Mouse (Mus musculus) testis, postnatal 10 days (tissue): ENCODE measurements at regions not wholly inside any gene's neighbourhood (a gene's known extent, or its start where the extent isn't known, plus 50 kb on each side); places are given as distances from the start of the nearest gene placed in this dataset.

Experiments used
- DNase-seq: peaks from one replicate; pipeline ENCODE4 v3.0.0; 2021; ENCODE audit warnings: low spot score

DNA sequence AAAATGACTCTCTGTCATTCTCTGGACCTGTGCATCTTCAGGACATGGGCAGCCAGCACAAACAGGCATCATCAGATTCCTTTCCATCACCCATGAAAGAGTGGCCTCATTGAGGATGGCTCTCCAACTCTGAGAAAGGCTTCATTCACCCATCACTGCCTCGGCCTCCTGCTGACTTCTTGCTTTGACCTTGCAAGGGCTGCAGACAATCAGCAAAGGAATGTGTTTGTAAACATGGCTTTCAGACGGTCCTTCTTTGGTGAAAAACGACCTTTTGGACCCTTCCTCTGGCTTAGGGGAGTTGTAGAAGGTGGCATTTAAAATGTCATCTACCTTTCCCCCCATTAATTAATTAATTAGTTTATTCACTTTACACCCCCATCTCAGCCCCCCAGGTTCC, 134.3 kb downstream of the Moxd1 start:
- DNase-seq: no peak

DNA sequence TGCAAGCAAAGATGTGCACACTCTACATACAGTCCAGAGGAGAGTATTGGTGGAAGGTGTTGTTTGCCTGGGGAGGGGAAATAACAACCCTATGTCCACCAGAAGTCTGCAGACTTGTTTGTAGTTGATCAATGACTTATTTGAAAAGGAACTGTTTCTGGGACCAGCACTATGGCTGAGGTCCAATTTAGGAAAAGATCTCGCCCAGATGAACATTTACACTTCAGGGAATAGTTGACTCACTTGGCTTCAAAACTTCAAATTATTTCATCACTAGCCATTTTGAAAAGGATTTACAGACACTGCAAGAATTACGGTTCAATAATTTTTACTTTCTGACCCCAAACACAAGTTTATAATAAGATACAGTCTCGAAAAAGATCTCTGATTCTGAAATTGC, 138.1 kb downstream of the Moxd1 start:
- no peak for DNase-seq

GRCm38 (mm10) chr10:24365369-24365768, 142.1 kb downstream of the Moxd1 start:
- no peak for DNase-seq

GRCm38 (mm10) chr10:24367010-24367409, 143.7 kb downstream of the Moxd1 start:
- no peak for DNase-seq

DNA sequence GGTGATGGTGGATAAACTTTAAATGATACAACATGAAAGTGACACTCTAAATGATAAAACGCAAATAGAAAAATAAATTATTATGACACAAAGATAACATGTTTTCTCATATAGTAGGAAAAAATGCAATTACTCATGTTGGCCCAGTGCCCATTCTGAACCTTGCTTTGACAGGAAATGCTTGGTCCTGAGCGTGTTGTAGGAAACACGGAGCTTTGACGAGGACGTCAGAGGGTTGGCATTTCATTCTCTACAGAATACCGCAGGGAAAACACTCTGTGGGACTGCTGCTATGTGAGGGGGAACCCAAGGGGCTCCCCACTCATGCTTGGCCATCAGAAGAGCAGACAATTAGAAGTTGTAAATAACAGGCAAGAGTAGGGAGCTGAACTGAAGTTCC, 150.6 kb downstream of the Moxd1 start:
- DNase-seq: no peak

DNA sequence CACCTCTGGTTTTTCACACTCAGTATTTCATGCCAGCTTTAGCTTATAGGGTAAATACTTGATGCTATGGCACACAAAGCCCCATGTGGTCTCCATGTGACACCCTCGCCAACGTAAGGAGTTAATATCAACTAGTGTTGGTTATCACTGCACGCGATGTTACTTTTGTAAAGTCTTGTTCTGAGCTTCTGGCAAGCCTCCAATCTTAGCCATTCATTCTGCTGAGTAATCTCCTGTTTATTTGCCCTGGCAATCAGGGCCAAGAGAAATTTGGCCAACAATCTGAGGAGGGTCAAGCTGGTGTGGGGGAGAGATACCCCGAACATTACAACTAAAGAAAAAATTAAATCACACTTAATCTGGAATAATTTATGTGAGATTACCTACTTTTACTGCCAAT, 156.0 kb downstream of the Moxd1 start:
- no peak for DNase-seq

- DNase-seq: no peak
Observed at GRCm38 (mm10) chr10:24380478-24381273, 157.4 kb downstream of the Moxd1 start.

DNA sequence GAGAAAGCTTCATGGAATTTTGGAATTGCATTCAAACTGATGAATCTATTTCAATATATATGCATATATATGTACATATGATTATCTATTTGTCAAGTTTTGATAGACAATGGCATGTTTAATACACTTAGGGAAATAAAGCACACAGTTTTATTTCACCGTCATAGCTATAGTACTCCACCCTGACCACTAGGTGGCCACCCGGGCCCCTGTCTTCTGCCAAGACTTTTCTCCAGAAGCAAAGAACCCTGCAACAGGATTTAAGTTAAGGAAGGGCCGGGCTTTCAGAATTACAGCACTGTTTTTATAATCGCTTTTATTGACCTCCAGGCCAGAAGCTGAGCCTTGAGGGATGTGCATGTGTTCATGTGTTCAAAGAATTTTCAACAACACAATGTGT, 158.6 kb downstream of the Moxd1 start:
- peak; percentile 70 for DNase-seq

DNA sequence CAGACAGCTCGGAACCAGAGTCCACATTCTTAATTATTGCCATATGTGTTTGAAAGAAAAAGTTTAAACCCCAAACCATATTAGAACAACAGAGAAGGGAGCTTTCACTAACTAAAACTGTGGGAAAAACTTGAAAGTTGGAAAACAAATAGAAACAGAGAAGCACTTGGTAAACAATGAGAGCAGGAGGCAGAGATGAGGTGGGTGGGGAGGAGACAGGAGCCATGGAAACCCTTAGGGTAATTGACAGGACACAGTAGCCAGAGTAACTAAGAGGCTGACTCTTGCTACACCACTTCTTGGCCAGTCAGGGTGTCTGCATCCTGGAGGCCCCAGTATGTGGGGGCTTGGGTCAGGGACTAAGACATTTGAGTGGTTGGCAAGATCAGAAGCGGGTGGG, 160.7 kb downstream of the Moxd1 start:
- no peak for DNase-seq

- no peak for DNase-seq
Observed at GRCm38 (mm10) chr10:24388229-24388628, 164.9 kb downstream of the Moxd1 start.

- no peak for DNase-seq
Observed at GRCm38 (mm10) chr10:24391039-24391438, 167.7 kb downstream of the Moxd1 start.

- DNase-seq: no peak
Observed at GRCm38 (mm10) chr10:24392066-24392465, 168.7 kb downstream of the Moxd1 start.

- no peak for DNase-seq
Observed at GRCm38 (mm10) chr10:24395999-24396784, 172.9 kb downstream of the Moxd1 start.

DNA sequence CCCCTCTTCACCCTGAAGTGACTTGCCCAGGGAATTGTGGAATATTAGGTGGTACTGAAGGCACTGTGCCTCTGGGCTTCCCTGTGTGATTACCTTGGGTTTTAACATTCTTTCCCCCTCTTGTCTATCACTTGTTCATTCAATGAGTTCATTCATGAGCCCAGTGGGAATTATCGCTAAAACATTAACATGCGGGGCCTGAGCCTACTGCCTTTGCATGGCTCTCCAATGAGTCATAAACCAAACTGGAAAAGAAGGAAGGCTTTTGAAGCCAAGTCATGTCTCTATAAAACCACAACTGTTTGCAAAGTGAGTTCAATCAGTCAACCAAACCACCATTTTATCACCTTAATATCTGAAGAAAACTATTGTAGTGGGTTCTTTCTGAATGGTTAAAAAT, 173.8 kb downstream of the Moxd1 start:
- no peak for DNase-seq

DNA sequence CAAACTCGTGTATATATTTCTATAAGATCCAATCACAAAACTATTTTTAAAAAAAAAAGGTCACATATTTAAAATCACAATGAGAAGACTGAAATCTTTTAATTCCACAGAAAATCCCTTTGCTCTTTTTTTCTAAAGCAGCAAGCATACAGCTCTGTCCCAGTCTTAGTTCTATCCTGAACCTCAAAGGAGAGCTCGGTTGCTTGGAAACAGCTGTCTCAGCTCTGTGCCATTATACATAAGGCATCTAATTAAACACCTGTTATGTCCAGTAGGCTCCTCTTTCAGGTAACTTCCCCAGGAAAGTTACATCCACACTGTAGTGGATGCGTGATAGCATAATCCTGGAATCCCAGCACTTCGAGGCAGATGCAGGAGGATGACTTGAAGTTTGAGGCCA, 181.5 kb downstream of the Moxd1 start:
- no peak for DNase-seq

DNA sequence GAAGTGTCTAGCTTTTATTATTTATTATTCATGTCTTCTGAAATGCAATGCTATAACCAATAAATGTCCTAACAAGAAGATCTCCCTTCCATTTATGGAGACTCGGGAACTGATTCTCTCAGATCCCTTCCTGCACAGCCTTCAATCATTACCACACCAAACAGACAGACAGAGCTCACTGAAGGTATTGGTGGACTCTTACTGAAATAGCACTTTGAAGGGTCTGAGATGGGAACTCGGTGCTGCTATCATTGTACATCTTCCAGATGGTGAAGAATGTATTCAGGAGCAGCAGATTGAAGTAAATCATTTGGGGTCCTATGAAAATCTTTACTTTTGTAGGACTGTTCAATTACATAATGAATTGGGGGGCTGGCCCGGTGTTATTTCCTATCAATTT, 183.6 kb downstream of the Moxd1 start:
- no peak for DNase-seq

GRCm38 (mm10) chr10:24407411-24408227, 184.3 kb downstream of the Moxd1 start:
- DNase-seq: no peak

GRCm38 (mm10) chr10:24409976-24410375, 185.3 kb upstream of the Ccn2 start:
- no peak for DNase-seq

- no peak for DNase-seq
Observed at GRCm38 (mm10) chr10:24410885-24411284, 184.4 kb upstream of the Ccn2 start.

- no peak for DNase-seq
Observed at GRCm38 (mm10) chr10:24422498-24423160, 172.6 kb upstream of the Ccn2 start.

DNA sequence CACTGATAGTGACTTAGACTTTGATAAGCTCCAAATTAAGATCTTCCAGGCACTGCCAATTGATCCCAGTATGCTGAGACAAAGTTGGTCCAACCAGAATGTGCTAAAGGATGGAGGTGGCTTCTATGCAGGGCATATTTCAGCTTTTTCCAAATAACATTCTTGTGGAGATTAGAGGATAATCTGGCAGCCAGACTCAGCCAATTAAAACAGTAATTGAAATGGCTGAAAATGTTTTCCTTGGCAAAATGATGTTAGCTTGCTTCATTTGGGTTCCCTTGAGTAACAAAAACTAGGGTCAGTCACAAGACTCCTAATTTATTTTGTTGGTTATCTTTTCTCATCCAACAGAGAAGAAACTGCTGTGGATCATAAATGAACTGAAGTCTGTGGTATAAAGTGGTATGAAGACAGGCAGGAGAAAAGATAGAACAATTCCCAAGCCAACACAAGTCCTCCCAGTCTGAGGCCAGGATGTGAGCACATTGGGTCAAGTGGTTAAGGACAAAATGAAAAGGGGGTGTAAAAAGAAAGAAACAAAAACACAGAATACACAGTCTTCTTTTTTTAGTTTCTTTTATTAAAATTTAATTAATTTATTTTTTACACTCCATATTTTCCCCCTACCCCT, 161.4 kb upstream of the Ccn2 start:
- DNase-seq: no peak

- DNase-seq: no peak
Observed at GRCm38 (mm10) chr10:24437177-24437576, 158.1 kb upstream of the Ccn2 start.
